Mouse (Mus musculus) urinary bladder, adult 2 months (tissue): ENCODE data around the gene Ampd2. TPM values are rescaled to one million over a fixed set of nuclear protein-coding genes. Genes with fewer than 3 reads are reported as not detected.

Experiments
- DNase-seq: peaks from one replicate; pipeline ENCODE4 v3.0.0; 2022; ENCODE audit warnings: low spot score
- polyA plus RNA-seq: library from polyadenylated mRNA; depleted of rRNA; stranded (reverse); fragments of >200 nt; gene quantifications from 2 replicates; pipeline ENCODE4 v1.2.3, GENCODE M21; 2012; rRNA removed

Gene Ampd2
- polyA plus RNA-seq, 1 experiment, result 33.5 TPM

GRCm38 (mm10) chr3:108068826-108069225, 17.6 kb downstream of the Ampd2 start:
- no peak for DNase-seq

DNA sequence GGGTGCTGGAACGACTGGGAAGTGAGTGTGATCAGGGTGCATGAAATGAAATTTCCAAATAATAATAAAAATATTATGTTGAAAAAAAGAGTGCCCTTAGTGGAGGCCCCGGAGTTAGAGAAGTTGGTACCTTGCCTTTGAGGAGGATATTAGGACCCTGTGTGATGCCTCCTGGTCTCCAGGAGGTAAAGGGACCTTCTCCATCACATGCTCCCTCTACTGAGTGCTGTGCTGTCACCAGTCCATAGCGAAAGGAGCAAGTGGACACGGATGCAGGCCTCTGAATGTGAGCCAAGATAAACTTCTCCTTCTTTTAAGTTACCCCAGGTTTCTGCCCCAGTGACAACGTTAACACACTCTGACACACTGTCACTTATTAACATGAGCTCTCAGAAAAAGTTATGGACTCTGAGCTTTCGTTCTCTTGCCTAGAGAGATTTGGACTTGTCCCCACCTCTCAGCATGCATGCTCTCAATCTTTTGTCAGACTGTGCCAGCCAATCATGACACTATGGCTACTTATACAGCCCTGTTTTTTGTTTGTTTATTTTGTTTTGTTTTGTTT, 19.0 kb downstream of the Ampd2 start:
- no peak for DNase-seq

- no peak for DNase-seq
Observed at GRCm38 (mm10) chr3:108065551-108065950, 20.9 kb downstream of the Ampd2 start.

- DNase-seq, result no peak
Observed at GRCm38 (mm10) chr3:108064672-108065071, 21.8 kb downstream of the Ampd2 start.

DNA sequence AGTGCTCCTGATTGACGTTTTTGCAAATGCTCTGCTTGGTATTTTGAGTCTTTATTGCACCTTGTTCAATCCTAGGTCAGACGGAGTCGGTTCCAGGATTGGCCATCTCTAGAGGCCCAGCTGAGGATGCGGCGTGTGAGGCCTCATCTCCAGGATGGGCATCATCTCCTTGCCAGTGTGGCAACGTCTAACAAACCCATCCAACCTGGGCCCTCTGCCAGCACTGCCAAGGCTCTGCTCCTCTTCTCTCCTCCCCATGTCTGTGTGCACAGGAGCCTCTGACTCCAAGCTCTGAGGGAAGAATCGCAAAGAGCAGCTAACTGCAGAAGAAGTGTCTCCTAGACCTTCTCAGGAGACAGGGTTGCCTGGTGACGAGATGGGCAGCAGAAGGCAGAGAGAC, 23.8 kb downstream of the Ampd2 start:
- no peak for DNase-seq

- no peak for DNase-seq
Observed at GRCm38 (mm10) chr3:108061420-108061819, 25.0 kb downstream of the Ampd2 start.

DNA sequence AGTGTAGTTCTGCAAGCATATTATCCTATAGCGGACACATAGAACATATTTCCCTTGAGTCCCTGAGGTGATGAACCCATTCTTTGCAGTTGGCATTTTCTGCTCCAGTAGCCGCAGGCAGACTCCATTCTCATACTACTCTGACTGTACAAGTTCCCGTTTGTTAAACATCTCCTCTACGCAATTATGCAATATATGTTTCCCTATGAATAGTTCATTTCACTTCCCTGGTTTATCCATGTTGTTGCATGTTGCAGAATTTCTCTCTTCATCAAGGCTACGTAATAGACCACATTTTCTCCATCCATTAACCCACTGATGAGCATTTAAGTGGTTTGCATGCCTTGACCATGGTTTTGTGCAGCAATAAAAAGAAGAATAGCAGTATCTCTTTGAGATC, 36.0 kb downstream of the Ampd2 start:
- DNase-seq, result no peak

DNA sequence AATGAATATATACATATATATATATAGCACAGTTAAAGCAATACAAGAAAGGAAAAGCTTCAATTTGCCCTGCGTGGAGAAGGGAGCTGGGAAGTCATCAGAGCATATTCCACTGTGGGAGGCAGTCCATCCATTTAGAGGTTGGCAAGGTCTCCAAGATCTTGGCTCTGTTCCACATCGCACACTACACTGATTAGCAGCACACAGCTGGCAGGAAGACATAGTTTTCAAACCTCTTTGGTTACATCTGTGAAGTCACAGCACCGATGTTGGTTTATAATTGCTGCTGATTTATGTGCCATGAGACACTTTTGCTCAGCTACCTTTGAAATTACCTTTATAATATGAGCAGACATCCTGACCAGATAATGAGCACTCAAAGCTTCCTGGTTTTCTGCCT, 38.1 kb downstream of the Ampd2 start:
- no peak for DNase-seq

DNA sequence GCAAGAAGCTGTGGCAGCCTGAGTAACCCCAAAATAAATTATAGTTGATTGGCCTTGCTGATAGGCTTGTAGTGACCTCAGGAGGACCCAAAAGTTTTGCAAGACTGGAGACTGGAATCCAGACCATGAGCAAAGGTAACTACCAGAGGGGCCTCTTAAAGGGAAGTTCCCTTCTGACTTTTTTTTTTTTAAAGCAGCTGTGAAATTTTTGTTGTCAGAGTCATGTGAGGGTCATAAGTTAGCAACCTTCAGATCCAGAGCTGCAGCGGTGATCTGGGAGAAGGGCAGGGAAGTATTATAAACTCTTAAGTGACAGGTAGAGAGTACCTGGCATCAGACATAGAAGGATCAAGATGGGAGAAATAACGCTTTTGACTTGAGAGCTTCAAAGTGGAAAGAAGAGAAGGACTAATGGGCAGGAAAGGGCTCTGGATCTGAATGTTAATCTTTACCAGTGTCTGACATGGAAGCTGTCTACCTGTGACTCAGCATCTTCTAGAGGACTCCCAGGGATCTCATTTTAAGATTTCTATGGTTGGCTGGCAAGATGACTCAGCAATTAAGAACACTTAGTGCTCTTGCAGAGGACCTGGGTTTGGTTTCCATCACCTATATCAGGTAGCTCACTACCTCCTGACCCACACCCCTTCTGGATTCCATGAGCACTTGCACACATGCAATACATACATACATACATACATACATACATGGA, 39.4 kb downstream of the Ampd2 start:
- DNase-seq, result no peak

DNA sequence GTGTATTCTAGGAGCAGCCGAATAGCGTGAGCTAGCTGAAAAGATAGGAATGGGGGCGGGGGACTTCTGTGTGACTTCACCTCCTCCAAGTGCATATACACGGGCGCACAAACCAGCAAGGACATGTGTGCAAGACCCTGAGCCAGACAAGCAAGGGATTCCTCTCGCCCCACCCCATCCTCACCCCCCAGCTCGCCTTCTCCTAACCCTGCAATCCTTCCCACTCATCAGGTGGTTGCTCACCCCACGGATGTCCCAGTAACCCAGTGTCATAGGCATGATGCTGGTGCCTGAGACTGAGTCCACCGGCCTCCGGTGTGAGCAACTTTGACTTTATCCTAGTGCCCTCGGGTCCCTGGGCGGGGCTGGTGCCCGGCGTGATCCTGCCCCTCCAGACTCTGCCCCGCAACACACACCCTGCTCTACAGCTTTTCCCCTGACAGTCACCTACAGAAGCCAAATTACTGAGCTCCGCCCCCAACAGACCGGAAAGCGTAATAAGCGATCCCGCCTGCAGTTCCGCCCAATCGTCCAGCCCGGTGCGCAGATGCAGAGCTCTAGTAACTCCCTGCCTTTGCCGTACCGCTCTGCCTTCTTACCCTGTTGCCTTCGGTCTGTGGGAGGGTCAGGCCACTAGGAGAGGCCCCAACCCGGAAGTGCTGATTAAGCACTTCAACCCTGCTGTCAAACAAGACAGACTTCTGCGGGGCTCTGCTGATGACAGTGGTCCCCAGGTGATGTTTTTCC, 41.9 kb downstream of the Ampd2 start, which contains the start of gene Gstm4:
Gstm4 (minus strand) TSS at position 501 of the 747 bp plus-strand sequence.
- peak; percentile 78 for DNase-seq

GRCm38 (mm10) chr3:108033156-108033555, 53.3 kb downstream of the Ampd2 start:
- no peak for DNase-seq

DNA sequence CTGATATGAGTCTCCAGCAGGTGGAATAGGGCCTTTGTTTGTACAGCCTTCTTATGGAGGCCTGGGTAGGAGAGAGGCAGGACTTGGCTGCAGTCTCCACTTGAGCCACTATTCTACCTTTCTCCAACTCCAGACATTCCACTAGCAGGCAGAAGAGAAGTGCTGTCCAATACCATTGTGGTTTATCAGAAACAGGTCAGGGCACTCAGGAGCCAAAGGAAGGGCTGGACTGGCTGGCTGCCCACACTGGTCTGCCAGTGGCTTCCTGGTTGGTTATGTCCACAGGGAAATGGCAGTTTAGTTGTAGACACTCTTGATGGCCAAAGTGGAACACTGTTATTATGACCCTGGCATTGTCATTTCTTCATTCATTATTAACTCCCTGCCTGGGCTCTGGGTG, 54.3 kb downstream of the Ampd2 start:
- DNase-seq, result no peak

DNA sequence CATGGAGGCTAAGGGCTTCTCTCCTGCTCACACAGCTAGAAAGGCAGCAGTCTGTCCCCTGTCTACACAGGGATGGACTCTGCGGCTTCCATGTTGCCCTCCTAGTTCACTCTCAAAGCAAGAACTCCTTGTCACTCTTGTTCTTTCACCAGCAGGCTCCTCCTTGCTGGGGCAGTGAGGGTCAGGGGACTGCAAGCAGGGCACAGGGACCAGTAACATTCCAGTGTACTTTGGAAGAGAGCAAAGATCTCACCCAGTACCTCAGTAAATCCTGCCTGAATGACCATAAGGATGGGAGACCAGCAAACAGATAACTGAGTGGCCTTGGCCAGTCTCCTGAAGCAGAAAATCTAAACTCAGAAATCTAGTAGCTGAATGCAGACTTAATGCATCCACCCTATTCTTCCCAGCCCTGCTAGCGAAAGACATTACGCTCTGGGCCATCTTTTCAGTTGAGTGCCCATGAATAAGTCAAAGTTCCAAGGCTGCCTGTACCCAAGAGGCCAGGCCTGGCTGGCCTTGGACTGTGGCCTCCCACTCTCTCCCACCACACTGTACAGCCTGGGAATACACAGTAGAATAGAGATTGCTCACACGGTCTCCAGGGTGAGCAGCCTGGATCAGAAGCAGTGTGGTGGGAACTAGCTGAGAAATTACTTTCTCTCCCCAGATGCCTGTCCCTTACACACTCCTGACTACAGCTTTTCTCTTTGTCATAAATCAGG, 57.6 kb downstream of the Ampd2 start:
- peak; percentile 11 for DNase-seq

- DNase-seq, result peak; percentile 12
Observed at GRCm38 (mm10) chr3:108026597-108026996, 59.9 kb downstream of the Ampd2 start.

DNA sequence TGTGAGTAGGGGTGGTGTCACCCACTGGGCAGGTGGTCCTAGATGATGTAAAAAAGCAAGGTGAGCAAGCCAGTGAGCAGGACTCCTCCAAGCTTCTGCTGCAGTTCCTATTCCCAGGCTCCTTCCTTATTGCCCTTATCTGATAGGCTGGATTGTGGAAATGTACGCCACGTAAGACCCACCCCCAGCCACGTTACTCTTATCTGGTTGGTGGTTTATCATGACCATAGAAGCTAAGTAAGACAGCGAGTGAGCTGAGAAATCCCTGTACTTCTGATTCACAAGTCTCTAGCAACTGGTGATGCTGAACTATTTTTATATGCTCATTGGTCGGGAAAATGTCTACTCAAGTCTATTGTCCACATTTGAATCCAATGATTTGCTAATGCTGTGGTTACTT, 60.4 kb downstream of the Ampd2 start:
- DNase-seq, result peak; percentile 17

GRCm38 (mm10) chr3:108025318-108025717, 61.1 kb downstream of the Ampd2 start:
- peak; percentile 26 for DNase-seq

Other genes with a start within 250 kb of the Ampd2 start
- gene Eps8l3, start 209.4 kb downstream of the Ampd2 start, polyA plus RNA-seq, result not detected in 2 replicates
- gene Gstm5, start 190.8 kb downstream of the Ampd2 start, polyA plus RNA-seq, result 59.8 and 62.7 TPM in 2 replicates
- gene Gstm7, start 154.8 kb downstream of the Ampd2 start, polyA plus RNA-seq, result 2.7 and 5.1 TPM in 2 replicates
- 2.1 and 2.3 TPM in 2 replicates for gene Gstm6, start 142.9 kb downstream of the Ampd2 start, polyA plus RNA-seq
- gene Gstm3, start 117.4 kb downstream of the Ampd2 start, polyA plus RNA-seq, result 0.45 and 0.75 TPM in 2 replicates
- gene Gstm2, start 100.2 kb downstream of the Ampd2 start, polyA plus RNA-seq, result 148 and 153 TPM in 2 replicates
- 9,762 and 10,289 TPM in 2 replicates for gene Gstm1, start 68.7 kb downstream of the Ampd2 start, polyA plus RNA-seq
- 128 and 151 TPM in 2 replicates for gene Gstm4, start 41.8 kb downstream of the Ampd2 start, polyA plus RNA-seq
- 0.39 and 0.57 TPM in 2 replicates for gene Gnat2, start 6.1 kb upstream of the Ampd2 start, polyA plus RNA-seq
- gene Gnai3, start 59.5 kb upstream of the Ampd2 start, polyA plus RNA-seq, result 70.4 and 75.8 TPM in 2 replicates
- gene Gpr61, start 68.2 kb upstream of the Ampd2 start, polyA plus RNA-seq, result 0.01 TPM in 1 of 2 replicates, not detected in the other
- gene Amigo1, start 99.7 kb upstream of the Ampd2 start, polyA plus RNA-seq, result 9.4 and 13.1 TPM in 2 replicates
- gene Cyb561d1, start 114.6 kb upstream of the Ampd2 start, polyA plus RNA-seq, result 8.3 and 8.6 TPM in 2 replicates
- gene Atxn7l2, start 124.3 kb upstream of the Ampd2 start, polyA plus RNA-seq, result 7.1 and 8.5 TPM in 2 replicates
- gene Sypl2, start 140.0 kb upstream of the Ampd2 start, polyA plus RNA-seq, result 0.56 and 0.96 TPM in 2 replicates
- gene Psma5, start 170.3 kb upstream of the Ampd2 start, polyA plus RNA-seq, result 108 and 130 TPM in 2 replicates
- 41.5 and 51.7 TPM in 2 replicates for gene Sort1, start 197.4 kb upstream of the Ampd2 start, polyA plus RNA-seq